Mouse (Mus musculus) cortical plate, adult 2 months (tissue): ENCODE measurements around the gene Tm4sf4.

Experiments
- CTCF ChIP-seq: fragments of 200-500 bp; IDR thresholded peaks from 2 replicates; pipeline ENCODE4 v1.5.1; 2011; ENCODE audit warnings: mild to moderate bottlenecking, control low read depth, low read length; ENCODE audit not compliant: insufficient read depth; ENCODE audit errors: extremely low read depth
- POLR2A ChIP-seq: fragments of 200-500 bp; IDR thresholded peaks from 2 replicates; pipeline ENCODE4 v1.6.1; 2011; ENCODE audit warnings: mild to moderate bottlenecking, low read length, control low read depth; ENCODE audit not compliant: insufficient read depth; ENCODE audit errors: extremely low read depth

GRCm38 (mm10) chr3:57387593-57387992 lies 37.5 kb upstream of the Tm4sf4 start:
- no peak for TF ChIP-seq CTCF
- TF ChIP-seq POLR2A, result no peak
